Mouse (Mus musculus) testis, adult 2 months (tissue): ENCODE results near the gene Spata3.

Source experiments
- CTCF ChIP-seq: fragments of 200-500 bp; IDR thresholded peaks from 2 replicates; pipeline ENCODE4 v1.5.1; 2012; ENCODE audit warnings: low read depth, mild to moderate bottlenecking, inconsistent platforms, low read length, moderate library complexity; ENCODE audit not compliant: control insufficient read depth, insufficient read depth, insufficient replicate concordance
- POLR2A ChIP-seq: fragments of 200-500 bp; IDR thresholded peaks from 2 replicates; pipeline ENCODE4 v1.6.1; 2012; ENCODE audit warnings: low read depth, mild to moderate bottlenecking, inconsistent platforms, low read length, moderate library complexity; ENCODE audit not compliant: control insufficient read depth

DNA sequence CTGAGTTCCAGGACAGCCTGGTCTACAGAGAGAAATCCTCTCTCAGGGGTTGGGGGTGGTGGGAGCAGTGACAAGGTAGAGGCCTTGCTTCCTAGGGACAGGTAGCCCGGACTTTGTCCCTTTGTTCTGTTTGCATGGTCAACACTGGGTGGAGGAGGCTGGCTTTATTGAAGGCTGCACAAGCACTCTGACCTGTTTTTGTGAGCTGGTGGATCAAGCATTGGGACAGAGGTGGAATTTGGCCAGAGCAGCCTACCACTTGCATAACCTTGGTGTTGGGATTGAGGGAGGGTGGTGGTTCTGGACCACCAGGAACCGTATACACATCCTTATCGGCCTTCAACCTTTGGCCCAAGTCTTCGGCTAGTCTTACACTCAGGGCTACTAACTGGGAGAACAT, 39.7 kb downstream of the Spata3 start:
- TF ChIP-seq CTCF (no peak), POLR2A (no peak)
